Mouse (Mus musculus): ENCODE data around the gene Cntnap1. TPM values are rescaled to one million over a fixed set of nuclear protein-coding genes. Genes with fewer than 3 reads are reported as not detected.

The Cntnap1 gene
- polyA plus RNA-seq, 1 experiment from 2014 or later, result 1.2 TPM

GRCm38 (mm10) chr11:101137000-101137399, 33.3 kb upstream of the Cntnap1 start:
- Histone ChIP-seq H3K4me2 (no peak overlapping the region), H3K4me3 (no peak overlapping the region), H3K36me3 (no peaks in the 10 kb centered on the region), H3K9me3 (no peaks in the 10 kb centered on the region), H3K27me3 (peaks cover 18% of the 10 kb centered on the region; the same call in 1 of the 2 replicates), H3K4me1 (peaks cover 14% of the 10 kb centered on the region), H3K27ac (no peak overlapping the region), H3K9ac (no peak overlapping the region)
- ATAC-seq (ENCODE audit: insufficient number of reproducible peaks, insufficient read depth, low FRiP score, low TSS enrichment, low read depth), result no peak
- 83% methylated on average over 7 of the region's 7 CpGs for WGBS

- H3K4me1 ChIP-seq, result peaks cover 17% of the 10 kb centered on the region
- no peak overlapping the region for H3K4me3 ChIP-seq
- ATAC-seq (ENCODE audit: insufficient number of reproducible peaks, insufficient read depth, low FRiP score, low TSS enrichment, low read depth), result no peak
- H3K36me3 ChIP-seq, result no peaks in the 10 kb centered on the region
- no peaks in the 10 kb centered on the region for H3K9me3 ChIP-seq
- 0 out of 2 replicates have a peak overlapping the region, but pooled peaks have one; percentile 4 for H3K9ac ChIP-seq
- WGBS, result 28% methylated on average over 15 of the region's 15 CpGs
- peaks cover 18% of the 10 kb centered on the region; the same call in 1 of the 2 replicates for H3K27me3 ChIP-seq
- H3K4me2 ChIP-seq, result peak overlapping the region; percentile 29
- no peak overlapping the region for H3K27ac ChIP-seq
Observed at GRCm38 (mm10) chr11:101138536-101139181, 31.7 kb upstream of the Cntnap1 start.

GRCm38 (mm10) chr11:101140164-101140819, 30.0 kb upstream of the Cntnap1 start:
- peak overlapping the region; percentile 58 for H3K9ac ChIP-seq
- peak overlapping the region; percentile 34 for H3K4me3 ChIP-seq
- H3K4me1 ChIP-seq, result peaks cover 21% of the 10 kb centered on the region
- H3K27me3 ChIP-seq, result peaks cover 18% of the 10 kb centered on the region; the same call in 1 of the 2 replicates
- 0 out of 2 replicates have a peak, but pooled peaks have one; percentile 3 for ATAC-seq (ENCODE audit: insufficient number of reproducible peaks, insufficient read depth, low FRiP score, low TSS enrichment, low read depth)
- H3K9me3 ChIP-seq, result no peaks in the 10 kb centered on the region
- H3K27ac ChIP-seq, result peak overlapping the region; percentile 39; the same call in 1 of the 2 replicates
- H3K36me3 ChIP-seq, result no peaks in the 10 kb centered on the region
- peak overlapping the region; percentile 57 for H3K4me2 ChIP-seq
- WGBS, result 49% methylated on average over 27 of the region's 27 CpGs

GRCm38 (mm10) chr11:101141088-101141487, 29.2 kb upstream of the Cntnap1 start:
- Histone ChIP-seq H3K27ac (no peak overlapping the region), H3K27me3 (peaks cover 18% of the 10 kb centered on the region; the same call in 1 of the 2 replicates), H3K9ac (no peak overlapping the region), H3K9me3 (no peaks in the 10 kb centered on the region), H3K36me3 (no peaks in the 10 kb centered on the region), H3K4me3 (no peak overlapping the region), H3K4me2 (no peak overlapping the region), H3K4me1 (peaks cover 21% of the 10 kb centered on the region)
- ATAC-seq (ENCODE audit: insufficient number of reproducible peaks, insufficient read depth, low FRiP score, low TSS enrichment, low read depth), result no peak
- WGBS, result 81% methylated on average over 8 of the region's 8 CpGs

- no peak for ATAC-seq (ENCODE audit: insufficient number of reproducible peaks, insufficient read depth, low FRiP score, low TSS enrichment, low read depth)
Observed at GRCm38 (mm10) chr11:101142215-101142967, 27.9 kb upstream of the Cntnap1 start.

GRCm38 (mm10) chr11:101143338-101144225, 26.7 kb upstream of the Cntnap1 start:
- 21% methylated on average over 19 of the region's 19 CpGs for WGBS
- no peak for ATAC-seq (ENCODE audit: insufficient number of reproducible peaks, insufficient read depth, low FRiP score, low TSS enrichment, low read depth)
- Histone ChIP-seq H3K27ac (no peak overlapping the region), H3K4me1 (peaks cover 27% of the 10 kb centered on the region), H3K9ac (peak overlapping the region; percentile 64), H3K27me3 (peaks cover 18% of the 10 kb centered on the region; the same call in 1 of the 2 replicates), H3K4me3 (peak overlapping the region; percentile 36), H3K4me2 (peak overlapping the region; percentile 65), H3K9me3 (no peaks in the 10 kb centered on the region), H3K36me3 (no peaks in the 10 kb centered on the region)

More at GRCm38 (mm10) chr11:101142215-101142967, 27.9 kb upstream of the Cntnap1 start:
- no peaks in the 10 kb centered on the region for H3K36me3 ChIP-seq
- no peak overlapping the region for H3K9ac ChIP-seq
- H3K4me3 ChIP-seq, result no peak overlapping the region
- H3K4me2 ChIP-seq, result no peak overlapping the region
- no peak overlapping the region for H3K27ac ChIP-seq
- peaks cover 21% of the 10 kb centered on the region for H3K4me1 ChIP-seq
- WGBS, result 86% methylated on average over 10 of the region's 10 CpGs
- H3K27me3 ChIP-seq, result peaks cover 18% of the 10 kb centered on the region; the same call in 1 of the 2 replicates
- no peaks in the 10 kb centered on the region for H3K9me3 ChIP-seq

GRCm38 (mm10) chr11:101146377-101146776, 23.9 kb upstream of the Cntnap1 start:
- no peaks in the 10 kb centered on the region for H3K9me3 ChIP-seq
- H3K4me1 ChIP-seq, result peaks cover 27% of the 10 kb centered on the region
- WGBS, result 28% methylated on average over 10 of the region's 10 CpGs
- no peak overlapping the region for H3K4me3 ChIP-seq
- H3K4me2 ChIP-seq, result no peak overlapping the region
- no peaks in the 10 kb centered on the region for H3K36me3 ChIP-seq
- no peak overlapping the region for H3K27ac ChIP-seq
- H3K27me3 ChIP-seq, result no peaks in the 10 kb centered on the region
- ATAC-seq (ENCODE audit: insufficient number of reproducible peaks, insufficient read depth, low FRiP score, low TSS enrichment, low read depth), result no peak
- H3K9ac ChIP-seq, result no peak overlapping the region

GRCm38 (mm10) chr11:101148751-101149150, 21.6 kb upstream of the Cntnap1 start:
- Histone ChIP-seq H3K4me1 (peaks cover 23% of the 10 kb centered on the region), H3K9ac (peak overlapping the region; percentile 47), H3K27ac (peak overlapping the region; percentile 92), H3K27me3 (no peaks in the 10 kb centered on the region), H3K9me3 (no peaks in the 10 kb centered on the region), H3K4me2 (peak overlapping the region; percentile 29), H3K4me3 (no peak overlapping the region), H3K36me3 (no peaks in the 10 kb centered on the region)
- 41% methylated on average over 10 of the region's 10 CpGs for WGBS
- ATAC-seq (ENCODE audit: insufficient number of reproducible peaks, insufficient read depth, low FRiP score, low TSS enrichment, low read depth), result no peak

GRCm38 (mm10) chr11:101149178-101150105, 20.9 kb upstream of the Cntnap1 start:
- Histone ChIP-seq H3K4me3 (0 out of 2 replicates have a peak overlapping the region, but pooled peaks have one; percentile 12), H3K27ac (peak overlapping the region; percentile 92), H3K4me1 (peaks cover 20% of the 10 kb centered on the region), H3K9me3 (no peaks in the 10 kb centered on the region), H3K36me3 (no peaks in the 10 kb centered on the region), H3K27me3 (no peaks in the 10 kb centered on the region), H3K4me2 (peak overlapping the region; percentile 29), H3K9ac (peak overlapping the region; percentile 47)
- 13% methylated on average over 9 of the region's 9 CpGs for WGBS
- ATAC-seq (ENCODE audit: insufficient number of reproducible peaks, insufficient read depth, low FRiP score, low TSS enrichment, low read depth), result 0 out of 2 replicates have a peak, but pooled peaks have one; percentile 26

GRCm38 (mm10) chr11:101151063-101151462, 19.3 kb upstream of the Cntnap1 start:
- no peak overlapping the region for H3K4me2 ChIP-seq

More at GRCm38 (mm10) chr11:101151063-101151462, 19.3 kb upstream of the Cntnap1 start:
- no peak for ATAC-seq (ENCODE audit: insufficient number of reproducible peaks, insufficient read depth, low FRiP score, low TSS enrichment, low read depth)
- WGBS, result 45% methylated on average over 2 of the region's 2 CpGs
- Histone ChIP-seq H3K9ac (no peak overlapping the region), H3K4me1 (peaks cover 25% of the 10 kb centered on the region), H3K27ac (no peak overlapping the region), H3K4me3 (no peak overlapping the region), H3K9me3 (no peaks in the 10 kb centered on the region), H3K36me3 (no peaks in the 10 kb centered on the region), H3K27me3 (no peaks in the 10 kb centered on the region)
